Mouse (Mus musculus) cortical plate, adult 2 months (tissue): Measurements from ENCODE around the gene Prelid3b.

ENCODE experiments used
- CTCF ChIP-seq: fragments of 200-500 bp; IDR thresholded peaks from 2 replicates; pipeline ENCODE4 v1.5.1; 2011; ENCODE audit warnings: mild to moderate bottlenecking, control low read depth, low read length; ENCODE audit not compliant: insufficient read depth; ENCODE audit errors: extremely low read depth
- POLR2A ChIP-seq: fragments of 200-500 bp; IDR thresholded peaks from 2 replicates; pipeline ENCODE4 v1.6.1; 2011; ENCODE audit warnings: mild to moderate bottlenecking, low read length, control low read depth; ENCODE audit not compliant: insufficient read depth; ENCODE audit errors: extremely low read depth

- no peak for TF ChIP-seq POLR2A
- no peak for TF ChIP-seq CTCF
Measured at GRCm38 (mm10) chr2:174502831-174503460, 30.1 kb upstream of the Prelid3b start.
